Mouse (Mus musculus) stomach, embryonic 14.5 days (tissue): ENCODE results near the gene Hpcal4. TPM values are rescaled to one million over a fixed set of nuclear protein-coding genes. Genes with fewer than 3 reads are reported as not detected.

Experiments used
- ATAC-seq: fragments of 200-750 bp; cut with Nextera tagmentation; 2 replicates; pipeline ENCODE4 v1.8.0; 2017; ENCODE audit warnings: low read depth, moderate TSS enrichment; ENCODE audit not compliant: insufficient number of reproducible peaks, insufficient read depth, low FRiP score
- H3K27ac ChIP-seq: fragments of 300-500 bp; sonication (generic); 2 replicates; pipeline ENCODE4 v1.5.1; 2014; ENCODE audit warnings: mild to moderate bottlenecking, low read length, moderate library complexity, mixed read lengths
- H3K27me3 ChIP-seq: fragments of 300-500 bp; sonication (generic); 2 replicates; pipeline ENCODE4 v1.6.1; 2014; ENCODE audit warnings: low read length, control low read depth, mixed read lengths; ENCODE audit not compliant: control insufficient read depth, insufficient read depth
- H3K36me3 ChIP-seq: fragments of 300-500 bp; sonication (generic); 2 replicates; pipeline ENCODE4 v1.6.1; 2014; ENCODE audit warnings: mild to moderate bottlenecking, control low read depth, low read length, moderate library complexity, mixed read lengths; ENCODE audit not compliant: control insufficient read depth, insufficient read depth
- H3K4me1 ChIP-seq: fragments of 300-500 bp; sonication (generic); 2 replicates; pipeline ENCODE4 v1.6.1; 2014; ENCODE audit warnings: low read length, control low read depth, mixed read lengths; ENCODE audit not compliant: control insufficient read depth, insufficient read depth
- H3K4me2 ChIP-seq: fragments of 300-500 bp; sonication (generic); replicated peaks from 2 replicates; pipeline ENCODE4 v1.6.1; 2014; ENCODE audit warnings: low read depth, low read length, control low read depth
- H3K4me3 ChIP-seq: fragments of 300-500 bp; sonication (generic); 2 replicates; pipeline ENCODE4 v1.5.1; 2014; ENCODE audit warnings: low read depth, low read length, control low read depth
- H3K9ac ChIP-seq: fragments of 300-500 bp; sonication (generic); replicated peaks from 2 replicates; pipeline ENCODE4 v1.6.1; 2014; ENCODE audit warnings: low read depth, mild to moderate bottlenecking, control low read depth, low read length, moderate library complexity, mixed read lengths
- H3K9me3 ChIP-seq: fragments of 300-500 bp; sonication (generic); 2 replicates; pipeline ENCODE4 v1.6.1; 2016; ENCODE audit warnings: low read depth, low read length, control low read depth; ENCODE audit not compliant: control insufficient read depth
- WGBS: fragments of 180-500 bp; shearing (Covaris S2); extraction: QIAGEN DNeasy Blood & Tissue Kit; methylation state at CpG from one replicate; pipeline ENCODE4 v1.1.7; 2014; 5-methylcytosine and 5-hydroxymethylcytosine counted together
- polyA plus RNA-seq: library from polyadenylated mRNA; unstranded; fragments of >200 nt; fragmentation: Nextera tagmentation; extraction: Ambion mirVana; gene quantifications from 2 replicates; pipeline ENCODE4 v1.2.1, GENCODE M21; 2014

Gene Hpcal4
- polyA plus RNA-seq, 1 experiment from 2014 or later: 5.5 TPM

DNA sequence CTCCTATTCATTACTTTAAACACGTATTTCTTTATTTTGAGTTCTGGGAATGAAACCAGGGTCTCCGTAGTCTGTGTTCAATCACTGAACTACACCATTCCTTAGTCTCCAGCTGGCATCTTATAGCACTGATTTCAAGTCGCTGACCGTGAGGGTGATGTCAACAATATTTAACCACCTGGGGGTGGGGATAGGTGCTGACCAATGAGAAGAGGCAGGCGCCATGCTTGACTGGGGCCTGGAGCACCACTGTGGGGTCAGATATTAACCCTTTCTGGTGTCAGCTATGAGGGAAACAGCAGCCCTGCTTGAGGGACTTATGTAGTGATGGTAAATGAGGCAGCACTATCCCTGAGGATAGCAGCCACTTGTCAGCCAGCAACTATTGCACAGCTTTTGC, 28.4 kb downstream of the Hpcal4 start:
- H3K36me3 ChIP-seq: no peaks in the 10 kb centered on the region
- 47% methylated on average over 5 of the region's 5 CpGs for WGBS
- H3K27me3 ChIP-seq: no peaks in the 10 kb centered on the region
- no peak overlapping the region for H3K27ac ChIP-seq
- no peak overlapping the region for H3K9ac ChIP-seq
- no peaks in the 10 kb centered on the region for H3K9me3 ChIP-seq
- H3K4me1 ChIP-seq: no peaks in the 10 kb centered on the region
- no peak for ATAC-seq
- H3K4me2 ChIP-seq: no peak overlapping the region
- no peak overlapping the region for H3K4me3 ChIP-seq

DNA sequence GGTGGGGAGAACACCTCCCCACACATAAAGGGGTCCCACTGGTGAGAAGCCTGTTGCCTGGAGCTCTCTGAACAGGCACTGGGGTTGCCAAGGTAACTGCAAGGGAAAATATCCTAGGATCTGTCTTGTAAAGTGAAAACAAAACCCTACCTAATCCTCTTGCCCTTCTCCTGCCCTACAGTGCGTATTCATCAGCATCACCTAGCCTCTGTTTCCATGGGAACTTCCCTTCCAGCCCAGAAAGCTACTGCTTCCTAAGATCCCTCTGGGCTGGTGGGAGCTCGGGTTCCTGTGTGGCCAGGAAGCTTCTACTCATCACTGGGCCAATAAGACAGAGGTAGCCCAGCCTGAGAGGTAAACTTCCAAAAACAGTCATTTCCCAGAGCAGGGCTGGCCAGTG, 29.3 kb downstream of the Hpcal4 start:
- no peaks in the 10 kb centered on the region for H3K36me3 ChIP-seq
- no peak overlapping the region for H3K4me3 ChIP-seq
- no peak for ATAC-seq
- no peak overlapping the region for H3K4me2 ChIP-seq
- H3K9ac ChIP-seq: no peak overlapping the region
- no peaks in the 10 kb centered on the region for H3K4me1 ChIP-seq
- no peaks in the 10 kb centered on the region for H3K9me3 ChIP-seq
- 41% methylated on average over 2 of the region's 2 CpGs for WGBS
- H3K27ac ChIP-seq: no peak overlapping the region
- no peaks in the 10 kb centered on the region for H3K27me3 ChIP-seq

DNA sequence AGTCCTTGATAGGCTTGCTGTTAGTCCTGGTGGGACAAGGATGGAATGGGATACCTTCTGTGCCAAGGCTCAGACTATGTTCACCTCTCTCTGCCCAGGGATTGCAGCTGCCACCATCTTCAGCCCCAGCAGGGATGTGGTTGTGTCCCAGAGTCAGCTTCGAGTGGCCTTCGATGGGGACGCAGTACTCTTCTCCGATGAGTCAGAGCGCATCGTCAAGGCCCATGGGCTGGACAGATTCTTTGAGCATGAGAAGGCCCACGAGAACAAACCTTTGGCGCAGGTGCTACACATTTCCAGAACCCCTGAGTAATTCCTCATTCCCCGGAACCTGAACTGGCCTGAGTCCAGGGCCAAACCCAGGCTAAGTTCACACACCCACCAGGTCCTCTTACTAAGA, 30.9 kb downstream of the Hpcal4 start:
- H3K4me2 ChIP-seq: no peak overlapping the region
- no peaks in the 10 kb centered on the region for H3K4me1 ChIP-seq
- WGBS: 91% methylated on average over 9 of the region's 9 CpGs
- no peaks in the 10 kb centered on the region for H3K36me3 ChIP-seq
- H3K27me3 ChIP-seq: no peaks in the 10 kb centered on the region
- no peak for ATAC-seq
- no peak overlapping the region for H3K27ac ChIP-seq
- H3K9me3 ChIP-seq: no peaks in the 10 kb centered on the region
- H3K9ac ChIP-seq: no peak overlapping the region
- H3K4me3 ChIP-seq: no peak overlapping the region

DNA sequence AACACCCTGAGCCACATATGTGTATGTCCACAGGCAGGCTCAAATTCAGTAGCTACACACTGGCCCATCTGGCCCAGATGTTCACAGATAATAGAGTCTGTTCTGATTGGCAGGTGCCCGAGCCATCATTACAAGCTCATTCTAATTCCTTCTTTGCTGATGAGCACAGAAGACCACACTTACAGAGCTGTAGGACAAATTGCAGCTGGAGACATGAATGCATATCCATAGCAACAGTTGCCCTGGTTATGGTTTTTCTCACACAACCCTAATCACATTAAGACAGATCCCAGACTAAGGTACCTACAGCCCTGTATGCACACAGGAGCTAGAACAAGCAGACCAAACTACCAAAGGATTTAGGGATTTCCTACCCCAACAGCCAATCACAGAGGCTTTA, 32.3 kb downstream of the Hpcal4 start:
- Histone ChIP-seq H3K4me1 (no peaks in the 10 kb centered on the region), H3K4me2 (no peak overlapping the region), H3K36me3 (no peaks in the 10 kb centered on the region), H3K9ac (no peak overlapping the region), H3K4me3 (no peak overlapping the region), H3K9me3 (no peaks in the 10 kb centered on the region), H3K27ac (no peak overlapping the region), H3K27me3 (no peaks in the 10 kb centered on the region)
- no peak; the same call in 1 of the 2 replicates for ATAC-seq
- 93% methylated on average over 1 of the region's 1 CpGs for WGBS

DNA sequence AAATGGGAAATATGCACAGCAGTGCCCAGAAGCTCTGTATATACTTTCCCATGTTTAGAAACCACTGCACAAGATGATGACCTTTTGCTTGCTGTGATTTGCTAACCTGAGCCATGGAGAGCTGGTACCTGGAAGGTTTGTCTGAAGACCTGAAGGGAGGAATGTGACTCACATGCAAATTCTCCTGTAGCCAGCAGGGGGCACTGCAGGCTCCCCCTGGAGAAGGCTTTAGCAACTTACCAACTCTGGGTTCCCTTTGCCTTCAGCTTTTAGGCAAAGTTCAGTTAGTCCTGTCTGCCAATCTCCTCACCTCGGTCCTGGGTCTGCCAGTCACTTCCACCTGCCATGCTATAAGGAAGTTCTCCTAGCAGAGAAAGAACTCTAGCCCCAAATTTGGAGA, 33.8 kb downstream of the Hpcal4 start:
- Histone ChIP-seq H3K4me1 (no peaks in the 10 kb centered on the region), H3K9me3 (no peaks in the 10 kb centered on the region), H3K27me3 (no peaks in the 10 kb centered on the region), H3K27ac (no peak overlapping the region), H3K9ac (no peak overlapping the region), H3K4me3 (no peak overlapping the region), H3K36me3 (no peaks in the 10 kb centered on the region), H3K4me2 (no peak overlapping the region)
- ATAC-seq: no peak
- WGBS: 10% methylated on average over 1 of the region's 1 CpGs

DNA sequence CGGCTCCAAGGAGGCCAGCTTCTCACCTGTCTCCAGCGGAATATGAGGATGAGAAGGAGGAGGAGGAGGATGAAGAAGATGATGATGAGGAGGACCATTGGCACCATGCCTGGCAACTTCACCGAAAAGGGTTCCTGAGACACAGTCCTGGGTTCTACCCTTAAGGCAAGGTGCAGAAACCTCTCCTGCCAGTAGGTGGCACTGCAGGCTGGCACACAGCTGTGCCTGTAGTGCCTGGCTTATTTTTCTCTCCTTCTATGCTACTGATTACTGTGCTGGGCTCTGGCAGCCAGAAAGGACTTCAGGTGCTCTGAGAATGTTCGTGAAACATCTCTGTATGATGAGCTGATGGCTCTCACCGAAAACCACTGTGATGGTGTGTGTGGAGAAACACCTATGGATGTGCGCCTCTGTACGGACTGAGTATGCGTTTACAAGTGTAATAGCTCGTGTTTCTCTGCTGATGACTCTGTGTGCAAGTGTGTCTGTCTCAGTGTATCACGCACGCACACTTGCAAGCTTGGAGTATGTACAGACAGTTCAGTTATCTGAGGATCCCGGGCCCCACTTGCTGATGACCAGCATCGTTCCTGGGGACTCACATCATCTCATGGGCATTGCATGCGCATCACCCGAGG, 36.8 kb downstream of the Hpcal4 start:
- Histone ChIP-seq H3K4me1 (no peaks in the 10 kb centered on the region), H3K27me3 (no peaks in the 10 kb centered on the region), H3K9me3 (no peaks in the 10 kb centered on the region), H3K4me2 (no peak overlapping the region), H3K36me3 (no peaks in the 10 kb centered on the region), H3K27ac (no peak overlapping the region), H3K9ac (no peak overlapping the region), H3K4me3 (no peak overlapping the region)
- 65% methylated on average over 15 of the region's 15 CpGs for WGBS
- peak; percentile 72; the same call in 1 of the 2 replicates for ATAC-seq

DNA sequence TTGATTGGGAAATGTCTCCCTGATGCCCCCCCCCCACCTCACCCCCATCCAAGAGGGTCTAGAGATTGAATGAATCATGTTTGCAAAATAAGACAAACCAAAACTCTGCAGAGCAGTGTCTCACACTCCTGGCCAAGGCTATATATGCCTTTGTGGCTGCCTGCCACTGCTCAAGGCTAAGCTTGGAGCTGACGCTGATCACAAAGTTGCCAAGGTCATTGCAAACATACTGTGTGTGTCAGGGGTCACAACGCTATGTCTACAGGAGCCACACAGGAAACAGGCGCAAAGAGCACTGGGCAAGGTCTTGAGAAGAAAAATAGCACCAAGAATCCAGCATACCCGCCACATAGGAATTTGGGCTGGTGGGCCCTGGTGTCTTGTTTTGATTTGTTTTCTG, 37.6 kb downstream of the Hpcal4 start:
- Histone ChIP-seq H3K4me2 (no peak overlapping the region), H3K4me3 (no peak overlapping the region), H3K9me3 (no peaks in the 10 kb centered on the region), H3K36me3 (no peaks in the 10 kb centered on the region), H3K9ac (no peak overlapping the region), H3K27me3 (no peaks in the 10 kb centered on the region), H3K4me1 (no peaks in the 10 kb centered on the region), H3K27ac (no peak overlapping the region)
- ATAC-seq: no peak
- WGBS: 77% methylated on average over 4 of the region's 4 CpGs

DNA sequence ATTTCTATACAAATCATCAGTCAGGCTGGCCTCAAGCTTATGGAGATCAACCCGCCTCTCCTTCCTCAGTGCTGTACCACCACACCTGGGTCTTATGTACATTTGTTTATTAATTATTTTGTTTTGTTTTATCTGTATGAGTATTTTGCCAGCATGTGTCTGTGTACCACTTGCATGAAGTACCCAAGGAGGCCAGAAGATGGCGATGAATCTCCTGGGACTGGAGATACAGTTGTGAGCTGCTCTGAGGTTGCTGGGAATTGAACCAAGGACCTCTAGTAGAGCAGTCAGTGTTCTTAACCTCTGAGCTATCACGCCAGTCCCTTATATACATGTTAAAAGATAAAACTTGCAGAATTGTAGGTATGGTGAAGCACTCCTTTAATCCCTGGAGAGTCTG, 40.3 kb downstream of the Hpcal4 start:
- ATAC-seq: no peak
- WGBS: 56% methylated on average over 3 of the region's 3 CpGs

More for the DNA sequence above, 40.3 kb downstream of the Hpcal4 start:
- Histone ChIP-seq H3K9ac (no peak overlapping the region), H3K4me2 (no peak overlapping the region), H3K4me1 (peaks cover 20% of the 10 kb centered on the region), H3K27ac (no peak overlapping the region), H3K36me3 (no peaks in the 10 kb centered on the region), H3K9me3 (no peaks in the 10 kb centered on the region), H3K4me3 (no peak overlapping the region), H3K27me3 (no peaks in the 10 kb centered on the region)
